Mouse (Mus musculus) ES-Bruce4 (cell line): ENCODE results near the gene Mgat4b.

ENCODE experiments used
- CTCF ChIP-seq: IDR thresholded peaks from one replicate; pipeline ENCODE4 v1.8.1; 2011; ENCODE audit warnings: low read depth, low read length
- EP300 ChIP-seq: IDR thresholded peaks from 2 replicates; pipeline ENCODE4 v1.6.1; 2011; ENCODE audit warnings: low read depth, low read length; ENCODE audit not compliant: insufficient read depth
- POLR2A ChIP-seq: IDR thresholded peaks from one replicate; pipeline ENCODE4 v1.8.1; 2011; ENCODE audit warnings: low read length; ENCODE audit not compliant: insufficient read depth

DNA sequence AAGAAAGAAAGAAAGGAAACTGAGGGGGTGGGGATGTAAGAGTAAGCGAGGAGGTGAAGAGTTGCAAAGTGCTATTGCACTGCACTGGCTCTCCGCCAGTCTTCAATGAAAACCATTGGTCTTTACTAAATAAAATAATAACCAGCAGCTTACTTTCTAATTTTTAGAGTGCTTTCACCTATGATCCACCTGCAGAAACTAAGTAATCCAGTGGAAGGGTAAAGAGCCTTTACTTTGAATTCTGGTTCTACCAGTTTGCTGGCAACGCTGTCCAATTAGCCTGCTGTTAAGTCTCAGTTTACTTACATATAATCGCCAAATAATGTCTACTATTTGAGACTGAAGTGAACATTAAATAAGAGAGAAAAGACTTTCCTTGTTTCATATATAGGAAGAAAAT is 68.3 kb downstream of the Mgat4b start:
- no peak for TF ChIP-seq POLR2A
- TF ChIP-seq CTCF: no peak
- TF ChIP-seq EP300: no peak
